Mouse (Mus musculus) heart, embryonic 16.5 days (tissue): Measurements from ENCODE around the gene Timm17b. TPM values are rescaled to one million over a fixed set of nuclear protein-coding genes. Genes with fewer than 3 reads are reported as not detected.

ENCODE experiments used
- ATAC-seq: fragments of 200-750 bp; cut with Nextera tagmentation; replicated peaks from 2 replicates; pipeline ENCODE4 v1.8.0; 2017; ENCODE audit warnings: moderate number of reproducible peaks; ENCODE audit not compliant: insufficient read depth, low FRiP score; ENCODE audit errors: extremely low read depth
- H3K27ac ChIP-seq: fragments of 300-500 bp; sonication (generic); 2 replicates; pipeline ENCODE4 v1.5.1; 2014; ENCODE audit warnings: mild to moderate bottlenecking, low read length, control low read depth, moderate library complexity
- H3K27me3 ChIP-seq: fragments of 300-500 bp; sonication (generic); 2 replicates; pipeline ENCODE4 v1.6.1; 2014; ENCODE audit warnings: low read length, mixed read lengths; ENCODE audit not compliant: control insufficient read depth, insufficient read depth
- H3K36me3 ChIP-seq: fragments of 300-500 bp; sonication (generic); 2 replicates; pipeline ENCODE4 v1.6.1; 2014; ENCODE audit not compliant: control insufficient read depth, insufficient read depth
- H3K4me1 ChIP-seq: fragments of 300-500 bp; sonication (generic); 2 replicates; pipeline ENCODE4 v1.6.1; 2014; ENCODE audit warnings: low read length, mixed read lengths; ENCODE audit not compliant: control insufficient read depth, insufficient read depth
- H3K4me2 ChIP-seq: fragments of 300-500 bp; sonication (generic); 2 replicates; pipeline ENCODE4 v1.6.1; 2014; ENCODE audit warnings: low read depth, mild to moderate bottlenecking, control low read depth, low read length
- H3K4me3 ChIP-seq: fragments of 300-500 bp; sonication (generic); 2 replicates; pipeline ENCODE4 v1.5.1; 2014; ENCODE audit warnings: mild to moderate bottlenecking, control low read depth, low read length
- H3K9ac ChIP-seq: fragments of 300-500 bp; sonication (generic); 2 replicates; pipeline ENCODE4 v1.6.1; 2014; ENCODE audit warnings: low read length, control low read depth
- H3K9me3 ChIP-seq: fragments of 300-500 bp; sonication (generic); replicated peaks from 2 replicates; pipeline ENCODE4 v1.6.1; 2016; ENCODE audit warnings: low read length; ENCODE audit not compliant: control insufficient read depth
- WGBS: fragments of 180-500 bp; shearing (Covaris S2); extraction: QIAGEN DNeasy Blood & Tissue Kit; methylation state at CpG from one replicate; pipeline ENCODE4 v1.1.7; 2014; 5-methylcytosine and 5-hydroxymethylcytosine counted together
- polyA plus RNA-seq: library from polyadenylated mRNA; unstranded; fragments of >200 nt; fragmentation: Nextera tagmentation; extraction: Ambion mirVana; gene quantifications from 2 replicates; pipeline ENCODE4 v1.2.1, GENCODE M21; 2015

The Timm17b gene
- polyA plus RNA-seq, 1 experiment from 2014 or later: 114 TPM

DNA sequence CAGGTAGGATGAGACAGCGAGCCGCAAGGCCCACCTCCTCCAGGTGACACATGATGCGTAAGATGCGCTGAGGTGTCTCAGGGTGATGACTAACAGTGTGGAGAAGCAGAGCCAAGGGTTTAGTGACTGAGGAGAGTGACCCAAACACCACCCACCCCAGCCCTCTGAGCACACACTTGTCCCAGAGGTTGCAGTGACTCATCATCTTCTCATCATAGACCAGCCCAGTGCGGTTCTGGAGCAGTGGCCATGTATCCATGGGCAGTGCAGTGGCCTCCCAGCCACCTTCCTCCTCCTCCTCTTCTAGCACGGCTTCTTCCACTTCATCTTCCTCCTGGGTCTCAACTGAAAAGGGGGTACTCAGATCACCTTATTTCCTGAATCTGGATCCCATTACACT is 38.5 kb downstream of the Timm17b start:
- no peak for ATAC-seq
- H3K36me3 ChIP-seq: peaks cover 3% of the 10 kb centered on the region; the same call in 1 of the 2 replicates
- 82% methylated on average over 6 of the region's 6 CpGs for WGBS

DNA sequence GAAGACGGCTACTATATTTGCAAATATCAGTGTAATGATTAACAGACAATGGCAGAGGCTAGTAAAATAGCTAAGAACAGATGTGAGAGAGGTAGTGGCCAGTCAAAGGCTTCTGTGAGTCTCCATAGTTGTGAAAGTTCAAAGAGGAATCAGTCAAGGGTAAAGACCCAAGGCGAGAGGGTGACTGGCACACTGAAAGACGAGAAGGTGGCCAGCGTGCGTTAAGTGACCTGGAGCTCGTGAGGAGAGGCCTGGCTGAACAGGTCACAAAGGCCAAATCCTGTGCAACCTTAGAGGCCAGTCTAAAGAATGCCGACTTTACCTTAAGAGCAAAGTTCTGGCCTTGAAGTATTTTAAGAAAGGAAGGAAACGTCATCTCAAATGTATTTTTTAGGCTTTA is 46.5 kb downstream of the Timm17b start:
- H3K4me1 ChIP-seq: no peaks in the 10 kb centered on the region
- H3K4me2 ChIP-seq: no peak overlapping the region
- ATAC-seq: no peak
- WGBS: 83% methylated on average over 8 of the region's 8 CpGs
- no peaks in the 10 kb centered on the region for H3K9me3 ChIP-seq
- no peak overlapping the region for H3K4me3 ChIP-seq
- H3K27me3 ChIP-seq: no peaks in the 10 kb centered on the region
- H3K36me3 ChIP-seq: no peaks in the 10 kb centered on the region
- no peak overlapping the region for H3K27ac ChIP-seq
- no peak overlapping the region for H3K9ac ChIP-seq

More for the DNA sequence above, 38.5 kb downstream of the Timm17b start:
- no peak overlapping the region for H3K4me3 ChIP-seq
- no peak overlapping the region for H3K27ac ChIP-seq
- no peak overlapping the region for H3K4me2 ChIP-seq
- no peak overlapping the region for H3K9ac ChIP-seq
- H3K4me1 ChIP-seq: no peaks in the 10 kb centered on the region
- no peaks in the 10 kb centered on the region for H3K9me3 ChIP-seq
- H3K27me3 ChIP-seq: no peaks in the 10 kb centered on the region

DNA sequence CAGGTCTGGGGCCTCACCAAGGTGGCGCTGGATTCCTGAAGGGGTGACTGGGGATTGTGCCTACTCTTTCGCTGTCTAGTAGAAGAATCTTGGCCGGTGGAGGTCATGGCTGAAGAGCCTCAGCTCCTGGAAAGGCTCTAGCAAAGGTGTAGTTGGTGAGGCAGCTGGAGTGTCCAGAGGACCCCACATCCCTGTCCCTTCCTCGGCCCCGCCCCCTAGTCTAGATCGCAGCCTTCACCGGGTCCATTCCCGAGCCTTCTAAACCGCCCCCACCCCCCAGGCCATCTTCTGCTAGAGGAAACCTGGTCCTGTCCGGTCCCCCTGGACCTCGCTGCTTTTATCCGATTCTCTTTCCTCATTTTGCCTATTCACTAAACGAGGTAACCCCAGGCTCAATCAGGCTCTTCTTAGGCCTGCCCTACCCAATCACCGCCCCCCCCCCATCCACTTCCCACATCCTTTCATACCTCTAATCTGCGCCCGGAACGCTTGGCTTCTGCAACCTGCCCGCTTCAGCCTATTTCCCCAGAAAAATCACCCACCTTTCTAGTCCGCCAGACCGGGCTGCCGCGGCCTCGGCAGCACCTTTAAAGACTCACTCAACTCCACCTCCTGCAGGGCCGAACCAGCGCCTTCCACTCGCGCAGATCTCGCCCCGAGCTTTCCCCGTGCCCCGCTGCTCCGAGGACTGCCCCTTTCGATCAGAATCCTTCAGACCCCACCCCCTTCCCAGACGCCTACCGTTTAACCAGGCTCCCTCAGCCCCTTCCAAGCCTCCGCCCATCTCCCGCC is 48.1 kb downstream of the Timm17b start, which contains the start of gene Hdac6:
TSS of gene Hdac6 (minus strand) at position 782 of the 792 bp plus-strand sequence.
- peak within 1 kb of the TSS; percentile 81 for H3K27ac ChIP-seq

DNA sequence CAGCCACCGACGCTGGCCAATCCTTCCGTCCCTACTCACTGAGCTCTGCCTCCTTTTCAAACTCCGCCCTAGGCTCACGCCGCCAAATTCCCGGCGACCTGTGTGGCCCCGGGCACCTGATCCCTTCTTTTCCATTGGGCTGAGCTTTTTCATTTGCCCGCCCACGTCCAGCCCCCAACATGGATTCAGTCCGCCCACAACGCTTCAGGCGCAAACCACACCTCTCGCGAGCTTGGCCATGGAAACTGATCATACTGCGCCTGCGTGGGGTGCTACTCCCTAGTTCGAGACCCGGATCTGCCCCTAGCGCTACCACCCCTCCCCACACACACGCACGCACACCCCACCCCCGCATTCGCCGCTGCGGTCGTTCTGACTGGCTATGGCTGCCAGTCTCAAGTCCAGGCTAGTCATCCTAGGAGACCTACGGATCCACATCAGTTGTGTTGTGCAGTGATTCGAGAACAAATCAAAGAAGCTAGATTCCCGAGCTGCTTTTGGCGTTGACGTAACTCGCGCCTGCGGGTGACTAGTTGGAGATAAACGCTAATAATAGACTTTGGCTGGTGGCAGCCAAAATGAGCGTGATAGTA is 48.8 kb downstream of the Timm17b start:
- H3K4me3 ChIP-seq: peak overlapping the region; percentile 61
- no peaks in the 10 kb centered on the region for H3K27me3 ChIP-seq
- peak overlapping the region; percentile 72 for H3K9ac ChIP-seq
- no peaks in the 10 kb centered on the region for H3K9me3 ChIP-seq
- WGBS: 15% methylated on average over 38 of the region's 38 CpGs
- H3K27ac ChIP-seq: peak overlapping the region; percentile 81
- peak overlapping the region; percentile 69 for H3K4me2 ChIP-seq
- no peaks in the 10 kb centered on the region for H3K36me3 ChIP-seq
- no peaks in the 10 kb centered on the region for H3K4me1 ChIP-seq
- ATAC-seq: peak; percentile 98

More for the DNA sequence above, 48.1 kb downstream of the Timm17b start, which contains the start of gene Hdac6:
- H3K4me1 ChIP-seq: no peaks in the 10 kb centered on the region
- H3K9ac ChIP-seq: peak within 1 kb of the TSS; percentile 72
- no peaks in the 10 kb centered on the region for H3K36me3 ChIP-seq
- H3K9me3 ChIP-seq: no peaks in the 10 kb centered on the region
- H3K4me2 ChIP-seq: peak within 1 kb of the TSS; percentile 69
- 13% methylated on average over 36 of the region's 37 CpGs for WGBS
- H3K27me3 ChIP-seq: no peaks in the 10 kb centered on the region
- H3K4me3 ChIP-seq: peak within 1 kb of the TSS; percentile 61
- ATAC-seq: peak; percentile 14

DNA sequence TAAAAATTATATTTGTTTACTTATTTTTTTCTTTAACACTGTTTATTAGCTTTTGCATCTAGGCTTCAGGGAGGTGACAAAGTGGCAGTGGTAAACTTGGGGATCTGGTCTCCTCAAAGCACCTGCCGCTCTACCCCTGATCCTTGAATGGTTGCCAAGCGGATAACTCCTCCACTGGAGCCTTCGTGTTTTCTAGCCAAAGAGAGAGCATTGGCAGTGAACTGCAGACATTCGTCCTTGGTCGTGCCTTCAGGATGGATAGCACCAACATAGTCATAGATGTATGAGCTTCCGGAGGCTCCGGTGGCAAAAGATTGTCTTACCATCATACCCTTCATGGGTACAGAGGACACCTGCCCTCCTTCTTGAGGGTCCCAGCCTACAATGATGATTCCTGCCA is 50.9 kb downstream of the Timm17b start:
- Histone ChIP-seq H3K9me3 (no peaks in the 10 kb centered on the region), H3K4me1 (no peaks in the 10 kb centered on the region), H3K4me2 (no peak overlapping the region), H3K27me3 (no peaks in the 10 kb centered on the region), H3K9ac (no peak overlapping the region), H3K4me3 (no peak overlapping the region), H3K36me3 (no peaks in the 10 kb centered on the region), H3K27ac (no peak overlapping the region)
- no peak for ATAC-seq
- 80% methylated on average over 7 of the region's 7 CpGs for WGBS

Other genes with a start within 250 kb of the Timm17b start
- 10.0 and 10.5 TPM in 2 replicates for gene Prickle3, start 242.1 kb upstream of the Timm17b start, polyA plus RNA-seq
- 142 and 150 TPM in 2 replicates for gene Plp2, start 228.0 kb upstream of the Timm17b start, polyA plus RNA-seq
- 0.60 and 1.1 TPM in 2 replicates for gene Magix, start 218.1 kb upstream of the Timm17b start, polyA plus RNA-seq
- gene Gpkow, start 202.2 kb upstream of the Timm17b start, polyA plus RNA-seq: 33.2 and 33.5 TPM in 2 replicates
- gene Wdr45, start 185.0 kb upstream of the Timm17b start, polyA plus RNA-seq: 31.5 and 35.3 TPM in 2 replicates
- gene Gm45208, start 177.1 kb upstream of the Timm17b start, polyA plus RNA-seq: not detected in 2 replicates
- 32.4 and 34.0 TPM in 2 replicates for gene Praf2, start 170.9 kb upstream of the Timm17b start, polyA plus RNA-seq
- 4.1 and 8.5 TPM in 2 replicates for gene Ccdc120, start 148.5 kb upstream of the Timm17b start, polyA plus RNA-seq
- gene Tfe3, start 136.8 kb upstream of the Timm17b start, polyA plus RNA-seq: 19.1 TPM in 2 replicates
- gene Gripap1, start 109.6 kb upstream of the Timm17b start, polyA plus RNA-seq: 29.8 and 30.7 TPM in 2 replicates
- 0.46 and 0.54 TPM in 2 replicates for gene Kcnd1, start 77.1 kb upstream of the Timm17b start, polyA plus RNA-seq
- gene Otud5, start 58.0 kb upstream of the Timm17b start, polyA plus RNA-seq: 27.1 and 27.4 TPM in 2 replicates
- gene Pim2, start 21.1 kb upstream of the Timm17b start, polyA plus RNA-seq: 6.1 and 6.4 TPM in 2 replicates
- 28.9 and 30.5 TPM in 2 replicates for gene Slc35a2, start 15.3 kb upstream of the Timm17b start, polyA plus RNA-seq
- gene Pqbp1, start 88 bp upstream of the Timm17b start, polyA plus RNA-seq: 74.7 and 82.7 TPM in 2 replicates
- not detected in 2 replicates for gene Gm10491, start 8.5 kb downstream of the Timm17b start, polyA plus RNA-seq
- gene Gm10490, start 10.2 kb downstream of the Timm17b start, polyA plus RNA-seq: not detected in 2 replicates
- gene Pcsk1n, start 20.5 kb downstream of the Timm17b start, polyA plus RNA-seq: 0.32 and 0.42 TPM in 2 replicates
- gene Eras, start 29.2 kb downstream of the Timm17b start, polyA plus RNA-seq: not detected in 2 replicates
- gene Hdac6, start 48.5 kb downstream of the Timm17b start, polyA plus RNA-seq: 26.1 and 26.7 TPM in 2 replicates
- gene Gata1, start 78.7 kb downstream of the Timm17b start, polyA plus RNA-seq: 1.1 and 1.4 TPM in 2 replicates
- 0.74 and 0.77 TPM in 2 replicates for gene Glod5, start 119.1 kb downstream of the Timm17b start, polyA plus RNA-seq
- 31.3 and 33.7 TPM in 2 replicates for gene Suv39h1, start 175.4 kb downstream of the Timm17b start, polyA plus RNA-seq
- gene Was, start 191.1 kb downstream of the Timm17b start, polyA plus RNA-seq: 0.62 and 2.2 TPM in 2 replicates
- 27.5 and 27.6 TPM in 2 replicates for gene Wdr13, start 233.5 kb downstream of the Timm17b start, polyA plus RNA-seq
- gene Rbm3, start 246.5 kb downstream of the Timm17b start, polyA plus RNA-seq: 295 and 339 TPM in 2 replicates